Mouse (Mus musculus) olfactory bulb, adult 2 months (tissue): ENCODE results near the gene Dlx6.

Experiments used
- CTCF ChIP-seq: fragments of 200-500 bp; IDR thresholded peaks from 2 replicates; pipeline ENCODE4 v1.5.1; 2012; ENCODE audit warnings: low read depth, mild to moderate bottlenecking, low read length, moderate library complexity; ENCODE audit not compliant: insufficient read depth
- POLR2A ChIP-seq: fragments of 200-500 bp; IDR thresholded peaks from 2 replicates; pipeline ENCODE4 v1.6.1; 2012; ENCODE audit warnings: mild to moderate bottlenecking, low read depth, low read length, moderate library complexity; ENCODE audit not compliant: insufficient read depth

- TF ChIP-seq CTCF: no peak
- TF ChIP-seq POLR2A: no peak
These were observed 15.1 kb downstream of the Dlx6 start for GRCm38 (mm10) chr6:6877981-6878840.
